Mouse (Mus musculus) left cerebral cortex, postnatal 36 days (tissue): ENCODE data around the gene Pcsk5. TPM values are rescaled to one million over a fixed set of nuclear protein-coding genes. Genes with fewer than 3 reads are reported as not detected.

ENCODE experiments used
- DNase-seq, 2 experiments: peaks; one replicate each; pipeline ENCODE4 v3.0.0; 2021 to 2022; ENCODE audit warnings: low spot score in 2 of 2, mixed read lengths in 1 of 2
- intact Hi-C: fragments of 180-260 bp; cut with DNase I; formaldehyde crosslinking; loops from one replicate; pipeline ENCODE4 v1.15.1; 2025
- total RNA-seq, 2 experiments: library from RNA; stranded (reverse); gene quantifications; 2 replicates each; pipeline ENCODE4 v1.2.3; 2021

Gene Pcsk5
- 10 to 100 TPM; 13.3 to 13.5 TPM for total RNA-seq

DNA sequence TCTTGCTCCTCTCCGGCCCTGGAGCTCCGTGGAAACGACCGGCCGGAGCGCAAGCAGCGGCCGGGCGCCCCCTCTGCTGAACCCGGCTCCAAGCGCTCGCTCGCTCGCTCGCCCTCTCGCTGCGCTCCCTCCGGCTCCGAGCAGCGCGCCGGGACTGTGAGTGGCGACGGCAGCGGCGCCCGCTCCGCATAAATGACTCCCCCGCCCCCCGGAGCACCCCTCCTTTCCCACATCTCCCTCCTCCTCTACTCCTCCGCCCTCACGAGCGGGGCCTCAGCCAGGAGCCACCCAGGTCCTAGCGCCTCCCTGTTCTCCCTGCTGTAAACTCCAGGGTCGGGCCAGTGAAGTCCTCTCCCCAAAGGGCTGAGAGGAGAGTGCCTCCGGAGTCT is at the start of gene Pcsk5:
Pcsk5 (minus strand) TSS at position 162 of the 389 bp plus-strand sequence.
- DNase-seq, result peak; percentile 84 to 85
- intact Hi-C loops, result no loop called here

- DNase-seq, result no peak
- intact Hi-C loops, result no loop called here
Observed at GRCm38 (mm10) chr19:17875804-17876203, 38.4 kb upstream of the Pcsk5 start.

DNA sequence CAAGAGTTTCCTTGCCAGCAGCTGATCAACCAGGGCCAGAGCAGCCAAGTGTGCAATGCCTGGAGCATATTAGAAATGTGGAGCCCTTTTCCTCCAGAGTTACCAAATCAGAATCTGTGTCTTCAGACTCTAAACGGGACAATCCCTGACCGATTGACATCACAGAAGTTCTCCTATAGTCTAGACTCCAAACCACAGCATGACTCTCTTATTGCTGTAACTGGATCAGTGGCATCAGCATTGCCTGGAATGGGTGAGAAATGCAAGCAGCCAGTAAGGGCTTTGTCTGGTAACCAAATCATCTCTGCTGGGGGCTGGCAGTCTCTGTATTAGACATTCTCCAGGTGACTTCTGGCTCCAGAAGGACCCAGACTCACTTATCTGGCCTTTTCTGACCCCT is 37.0 kb upstream of the Pcsk5 start:
- intact Hi-C loops, result no loop called here

DNA sequence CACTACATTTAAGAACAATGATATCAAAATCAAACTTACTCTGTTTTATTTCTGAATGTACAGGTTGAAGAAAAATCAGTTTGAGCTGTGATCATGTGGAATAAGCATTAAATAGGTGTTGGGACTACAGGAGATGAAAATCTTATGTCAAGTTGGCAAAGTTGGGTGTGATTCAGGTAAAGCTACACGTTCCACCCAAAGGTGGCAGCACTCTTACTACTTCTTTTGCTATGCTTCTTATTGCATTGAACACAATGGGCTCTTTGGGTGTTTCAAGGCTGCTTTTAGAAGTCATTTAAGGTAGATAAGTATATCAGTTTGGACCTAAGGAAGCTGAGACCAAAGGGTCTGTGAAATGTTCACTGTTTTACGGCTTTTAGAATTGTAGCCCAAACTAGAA is 36.3 kb upstream of the Pcsk5 start:
- no peak for DNase-seq
- intact Hi-C loops, result no loop called here

More for the DNA sequence above, 37.0 kb upstream of the Pcsk5 start:
- no peak for DNase-seq

DNA sequence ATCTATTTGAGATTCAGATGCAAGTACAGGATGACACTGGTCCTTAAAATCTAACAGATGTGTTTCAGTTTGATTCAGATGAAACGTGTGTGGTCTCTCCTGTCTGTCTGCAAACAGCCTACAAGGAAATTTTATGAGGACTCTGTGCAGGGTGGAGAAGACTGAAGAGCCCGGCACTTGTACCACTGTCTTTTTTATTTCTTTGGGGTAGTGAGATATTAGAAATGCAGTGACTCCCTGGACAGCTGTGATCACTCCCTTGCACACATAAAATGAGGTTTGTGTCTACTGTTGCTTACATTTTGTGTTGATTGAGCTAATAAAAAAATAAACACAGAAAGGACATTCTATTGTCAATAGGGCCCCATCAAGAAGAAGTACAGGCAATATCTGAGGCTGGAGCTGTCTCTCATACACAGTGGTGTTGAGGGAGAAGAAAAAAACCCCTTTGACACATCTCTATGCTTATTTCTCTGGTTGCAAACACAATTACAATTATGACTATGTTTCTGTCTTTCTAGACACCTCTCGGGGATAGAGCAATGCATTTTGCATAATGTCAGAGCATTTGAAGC is 29.0 kb upstream of the Pcsk5 start:
- intact Hi-C loops, result no loop called here
- DNase-seq, result no peak

- intact Hi-C loops, result no loop called here
Observed at GRCm38 (mm10) chr19:17860351-17861014, 23.1 kb upstream of the Pcsk5 start.

GRCm38 (mm10) chr19:17856741-17857140 is 19.3 kb upstream of the Pcsk5 start:
- intact Hi-C loops, result loop anchor here (5.0 to 10.0 kb wide), 2 partner anchors 382 to 691 kb away; no protein-coding TSS in a partner anchor

More at GRCm38 (mm10) chr19:17860351-17861014, 23.1 kb upstream of the Pcsk5 start:
- DNase-seq, result no peak

DNA sequence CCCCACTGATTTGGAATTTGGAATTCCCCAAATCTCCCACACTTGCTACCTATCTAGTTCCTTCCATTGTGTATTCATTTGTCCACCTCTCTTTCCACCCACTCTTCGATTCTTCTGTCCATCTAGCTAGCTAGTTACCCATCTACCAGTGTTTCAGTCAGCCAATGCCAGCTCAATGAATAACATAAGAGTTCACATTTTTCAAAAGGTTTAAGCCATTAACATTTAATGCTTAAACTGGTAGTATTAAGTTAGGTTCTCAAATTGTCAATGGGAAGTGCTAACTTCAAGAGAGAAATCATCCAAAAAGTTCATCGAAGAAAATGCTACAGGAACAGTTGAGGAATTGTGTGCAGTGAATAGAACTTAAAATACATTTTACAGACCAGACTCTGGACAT is 11.0 kb upstream of the Pcsk5 start:
- no peak for DNase-seq
- intact Hi-C loops, result no loop called here

More at GRCm38 (mm10) chr19:17856741-17857140, 19.3 kb upstream of the Pcsk5 start:
- DNase-seq, result no peak

GRCm38 (mm10) chr19:17845967-17846366 is 8.5 kb upstream of the Pcsk5 start:
- intact Hi-C loops, result no loop called here

GRCm38 (mm10) chr19:17841586-17841985 is 4.2 kb upstream of the Pcsk5 start:
- intact Hi-C loops, result no loop called here
- no peak for DNase-seq

More at GRCm38 (mm10) chr19:17845967-17846366, 8.5 kb upstream of the Pcsk5 start:
- DNase-seq, result no peak

DNA sequence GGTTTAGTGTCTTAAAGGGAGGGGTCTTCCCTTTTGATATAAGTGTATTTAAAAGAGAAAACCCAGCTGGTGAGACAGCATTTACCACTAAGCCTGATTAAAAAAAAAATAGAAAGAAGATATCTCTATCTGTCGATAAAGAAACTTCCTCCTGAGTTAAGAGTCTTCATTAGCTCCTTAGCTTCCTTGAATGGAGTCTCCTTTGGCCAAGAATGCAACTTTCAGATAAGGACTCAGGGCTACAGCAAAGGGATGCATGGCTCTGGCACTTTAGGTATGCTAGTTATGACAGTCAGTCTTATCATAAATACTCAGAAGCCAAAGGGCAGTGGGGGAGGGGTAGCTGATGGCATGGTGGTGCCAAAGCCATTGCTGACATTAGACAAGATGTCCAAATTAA is 2.4 kb upstream of the Pcsk5 start:
- intact Hi-C loops, result no loop called here
- no peak for DNase-seq

DNA sequence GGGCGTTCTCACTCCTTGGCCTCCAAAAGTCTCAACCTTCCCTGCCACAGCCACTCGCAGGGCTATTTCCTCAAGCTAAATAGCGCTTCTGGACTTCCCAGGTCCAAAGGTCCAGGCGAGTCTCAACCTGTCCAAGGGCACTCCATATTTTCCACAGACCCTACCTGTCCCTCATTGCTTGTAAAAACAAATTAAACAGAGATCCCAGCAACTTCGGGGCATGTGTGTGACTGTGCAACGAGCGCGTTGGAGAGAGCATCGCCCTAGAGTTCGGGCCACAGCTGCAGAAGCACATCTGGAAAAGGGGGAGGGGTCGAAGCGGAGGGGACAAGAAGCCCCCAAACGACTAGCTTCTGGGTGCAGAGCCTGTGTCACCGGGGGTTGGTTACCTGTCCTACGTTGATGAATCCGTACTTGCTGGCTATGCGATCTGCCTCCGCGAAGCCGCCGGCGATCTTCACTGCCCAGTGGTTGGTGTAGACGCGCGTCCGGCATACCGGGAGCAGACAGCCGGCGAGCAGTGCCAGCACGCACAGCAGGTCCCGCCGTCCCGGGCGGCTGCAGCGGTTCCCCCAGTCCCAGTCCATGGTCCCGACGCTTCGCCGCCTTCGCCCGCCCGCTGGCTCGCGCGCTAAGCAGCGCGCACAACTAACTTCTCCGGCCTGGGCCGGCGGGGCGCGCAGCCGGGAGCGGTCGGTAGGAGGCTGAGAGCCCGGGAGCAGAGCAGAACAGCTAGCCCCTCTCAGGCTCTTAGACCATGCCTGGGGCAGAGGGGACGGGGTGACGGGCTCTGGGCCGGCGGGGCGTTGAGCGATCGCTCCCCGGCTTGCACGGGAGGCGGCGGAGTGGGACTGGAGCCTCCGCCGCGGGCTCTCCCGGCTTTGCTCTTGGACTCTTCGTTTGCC is 614 bp downstream of the Pcsk5 start:
- DNase-seq, result peak in 1 of 2 experiments; percentile 52
- intact Hi-C loops, result no loop called here

DNA sequence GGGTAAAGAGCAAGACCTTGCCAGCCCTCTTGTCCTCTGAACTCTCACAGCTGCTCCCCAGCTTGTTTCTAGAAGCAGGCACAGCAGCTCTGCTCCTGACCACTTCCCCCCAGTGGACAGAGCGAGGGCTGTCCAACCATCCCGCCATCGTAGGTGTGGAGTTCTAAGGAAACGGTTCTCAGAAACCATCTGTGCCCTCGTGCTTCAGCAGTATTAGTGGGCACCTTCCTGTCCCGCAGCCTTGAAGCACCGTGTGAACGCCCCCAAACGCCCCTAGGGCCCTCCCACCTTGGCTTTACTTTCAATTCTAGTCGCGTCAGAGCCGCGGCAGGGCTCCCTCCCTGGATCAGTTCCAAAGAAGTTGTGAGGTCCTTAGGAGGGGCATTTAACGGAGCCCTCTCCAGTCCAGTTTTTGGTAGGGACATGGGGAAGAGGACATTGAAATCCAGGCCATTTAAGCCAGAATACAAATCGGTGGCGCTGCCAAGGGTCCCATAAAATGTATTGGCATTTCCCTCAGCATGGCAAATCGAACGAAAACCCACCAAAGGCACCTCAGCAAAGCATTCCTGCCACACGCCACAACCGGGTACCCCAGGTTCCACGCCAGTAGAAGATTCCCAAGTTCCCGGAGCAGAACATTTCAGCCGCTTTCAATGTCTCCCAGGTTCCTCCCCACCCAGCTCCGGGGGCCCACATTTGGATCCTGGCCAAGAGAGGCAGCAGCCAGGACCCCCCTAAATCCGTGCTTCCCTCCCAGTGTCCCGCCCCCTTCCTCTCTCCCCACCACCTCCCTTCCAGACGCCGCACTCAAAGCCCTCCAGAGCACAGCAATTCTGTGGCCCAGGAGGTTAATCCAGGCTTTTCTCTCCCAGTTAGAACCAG is 1.5 kb downstream of the Pcsk5 start:
- peak in 1 of 2 experiments; percentile 10 for DNase-seq
- intact Hi-C loops, result no loop called here

DNA sequence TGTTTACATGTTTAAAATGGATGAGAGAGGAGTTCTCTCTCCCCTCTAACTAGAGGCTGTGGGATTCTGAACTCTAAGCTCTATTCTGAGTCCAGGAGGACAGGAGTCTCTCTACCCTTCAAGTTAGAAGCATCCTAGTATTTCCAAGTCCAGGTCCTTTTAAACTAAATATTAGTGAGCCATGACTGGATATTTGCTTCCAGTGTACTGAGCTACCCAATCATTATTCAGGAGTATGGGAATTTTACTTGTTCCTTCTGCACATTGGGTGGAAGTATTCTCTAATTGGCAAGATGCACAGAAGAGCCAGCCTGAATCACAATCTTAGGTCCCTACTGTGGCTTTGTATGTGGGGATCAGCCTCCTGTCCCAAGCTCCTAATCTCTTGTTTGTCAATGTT is 2.5 kb downstream of the Pcsk5 start:
- intact Hi-C loops, result no loop called here
- DNase-seq, result no peak

GRCm38 (mm10) chr19:17831376-17831775 is 6.1 kb downstream of the Pcsk5 start:
- DNase-seq, result no peak
- intact Hi-C loops, result no loop called here

- DNase-seq, result no peak
- intact Hi-C loops, result no loop called here
Observed at GRCm38 (mm10) chr19:17828414-17828813, 9.0 kb downstream of the Pcsk5 start.

DNA sequence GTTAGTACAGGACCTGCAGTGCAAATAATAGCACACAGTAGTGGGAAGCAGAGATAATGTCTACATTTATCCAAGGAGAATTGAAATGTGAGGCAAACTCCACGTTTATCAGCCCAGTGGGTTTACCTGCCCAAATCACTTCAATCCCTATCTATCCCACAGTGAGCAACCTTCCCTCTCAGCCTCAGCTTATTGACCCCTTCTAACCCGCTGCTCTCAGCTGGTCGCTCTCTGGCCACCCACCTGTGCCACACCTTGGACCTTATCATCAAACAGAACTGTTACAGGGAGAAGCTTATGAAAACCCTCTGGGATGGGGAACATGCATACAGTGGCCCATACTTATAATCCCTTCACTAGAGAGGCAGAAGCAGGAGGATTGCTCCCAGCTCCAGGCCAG is 10.7 kb downstream of the Pcsk5 start:
- no peak for DNase-seq
- intact Hi-C loops, result no loop called here

DNA sequence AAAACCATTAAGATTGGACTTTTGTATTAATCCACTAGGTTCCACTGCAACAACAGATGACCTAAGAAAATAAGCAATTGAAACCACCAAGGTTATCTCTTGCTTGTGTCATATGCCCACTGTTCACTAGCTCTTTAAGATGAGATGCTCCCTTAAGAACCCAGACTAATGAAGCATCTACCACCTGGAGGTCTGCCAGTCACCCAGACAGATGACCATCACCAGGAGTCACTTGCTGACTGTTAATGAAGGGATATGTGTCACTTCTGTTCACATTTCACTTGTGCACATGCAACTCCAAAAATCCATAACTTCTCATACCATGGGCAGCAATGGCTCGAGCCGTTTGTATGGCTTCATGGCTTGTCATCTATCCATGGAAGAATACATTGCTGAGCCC is 17.4 kb downstream of the Pcsk5 start:
- intact Hi-C loops, result no loop called here
- no peak for DNase-seq

GRCm38 (mm10) chr19:17819081-17819480 is 18.4 kb downstream of the Pcsk5 start:
- peak; percentile 23 to 25 for DNase-seq
- intact Hi-C loops, result no loop called here
